Mouse (Mus musculus): ENCODE data around the gene Rdh12. TPM values are rescaled to one million over a fixed set of nuclear protein-coding genes. Genes with fewer than 3 reads are reported as not detected.

Gene Rdh12
- polyA plus RNA-seq (2021; fragmentation: Nextera tagmentation), result 2.4 and 3.0 TPM in 2 replicates
- long read RNA-seq, experiment 1, transcript Rdh12-201 (7 exons, 1,678 nt), result major isoform, 7 of 8 reads
- long read RNA-seq, experiment 1, partial matches to known transcripts, result 0 of 8 reads
- long read RNA-seq, experiment 1, other reads (novel, unspliced or antisense), result 1 of 8 reads
- long read RNA-seq, experiment 2, transcript Rdh12-201 (7 exons, 1,678 nt), result major isoform, 12 of 12 reads
- long read RNA-seq, experiment 2, partial matches to known transcripts, result 0 of 12 reads
- long read RNA-seq, experiment 2, other reads (novel, unspliced or antisense), result 0 of 12 reads

GRCm38 (mm10) chr12:79208703-79209464 lies at the start of gene Rdh12:
TSS of gene Rdh12 (plus strand) at chr12:79208914.

GRCm38 (mm10) chr12:79172019-79172941 lies 36.4 kb upstream of the Rdh12 start, which contains the start of gene Vti1b:
TSS of gene Vti1b (minus strand) at chr12:79172667.

GRCm38 (mm10) chr12:79192193-79192592 lies 16.5 kb upstream of the Rdh12 start, which contains the start of gene Rdh11:
TSS of gene Rdh11 (minus strand) at chr12:79192293.

Other genes starting within 250 kb of the Rdh12 start
- gene Tmem229b, start 201.3 kb upstream of the Rdh12 start, polyA plus RNA-seq (2021; fragmentation: Nextera tagmentation), result 8.1 and 8.8 TPM in 2 replicates
- 2.8 and 3.5 TPM in 2 replicates for gene Plekhh1, start 179.8 kb upstream of the Rdh12 start, polyA plus RNA-seq (2021; fragmentation: Nextera tagmentation)
- gene Pigh, start 119.3 kb upstream of the Rdh12 start, polyA plus RNA-seq (2021; fragmentation: Nextera tagmentation), result 8.8 and 10.2 TPM in 2 replicates
- 2.8 and 3.7 TPM in 2 replicates for gene Arg2, start 78.1 kb upstream of the Rdh12 start, polyA plus RNA-seq (2021; fragmentation: Nextera tagmentation)
- 315 and 321 TPM in 2 replicates for gene Vti1b, start 36.2 kb upstream of the Rdh12 start, polyA plus RNA-seq (2021; fragmentation: Nextera tagmentation)
- gene Rdh11, start 16.6 kb upstream of the Rdh12 start, polyA plus RNA-seq (2021; fragmentation: Nextera tagmentation), result 10.4 TPM in 2 replicates
- 3.8 and 5.4 TPM in 2 replicates for gene Zfyve26, start 87.4 kb downstream of the Rdh12 start, polyA plus RNA-seq (2021; fragmentation: Nextera tagmentation)
- 0.19 and 0.26 TPM in 2 replicates for gene Rad51b, start 88.4 kb downstream of the Rdh12 start, polyA plus RNA-seq (2021; fragmentation: Nextera tagmentation)

Data from layer of hippocampus, adult 6 months (tissue).